Mouse (Mus musculus) testis, postnatal 14 days (tissue): Measurements from ENCODE around the gene Brsk2.

Source experiments
- DNase-seq: peaks from one replicate; pipeline ENCODE4 v3.0.0; 2021; ENCODE audit warnings: low spot score

Gene Brsk2

GRCm38 (mm10) chr7:142025926-142026325 is 76.4 kb downstream of the Brsk2 start:
- no peak for DNase-seq

- DNase-seq, result no peak
Observed at GRCm38 (mm10) chr7:142030073-142030472, 80.5 kb downstream of the Brsk2 start.

- no peak for DNase-seq
Observed at GRCm38 (mm10) chr7:142034198-142034597, 84.6 kb downstream of the Brsk2 start.

- no peak for DNase-seq
Observed at GRCm38 (mm10) chr7:142035048-142035811, 85.7 kb downstream of the Brsk2 start.

- DNase-seq, result no peak
Observed at GRCm38 (mm10) chr7:142037553-142038170, 88.1 kb downstream of the Brsk2 start.

- DNase-seq, result no peak
Observed at GRCm38 (mm10) chr7:142040756-142041155, 91.2 kb downstream of the Brsk2 start.

- no peak for DNase-seq
Observed at GRCm38 (mm10) chr7:142045344-142045743, 95.8 kb downstream of the Brsk2 start.

GRCm38 (mm10) chr7:142045932-142046331 is 96.4 kb downstream of the Brsk2 start:
- no peak for DNase-seq

- DNase-seq, result no peak
Observed at GRCm38 (mm10) chr7:142050536-142050935, 101.0 kb downstream of the Brsk2 start.
